Mouse (Mus musculus) ES-Bruce4 (cell line): Measurements from ENCODE around the gene Stra6. TPM values are rescaled to one million over a fixed set of nuclear protein-coding genes. Genes with fewer than 3 reads are reported as not detected.

ENCODE experiments used
- H3K27ac ChIP-seq: 2 replicates; pipeline ENCODE4 v1.5.1; 2012; ENCODE audit warnings: low read length, inconsistent platforms; ENCODE audit not compliant: insufficient read depth
- H3K27me3 ChIP-seq: 2 replicates; pipeline ENCODE4 v1.6.1; 2012; ENCODE audit warnings: mild to moderate bottlenecking, low read length, inconsistent platforms; ENCODE audit not compliant: control insufficient read depth, poor library complexity, insufficient read depth, severe bottlenecking
- H3K36me3 ChIP-seq: 2 replicates; pipeline ENCODE4 v1.6.1; 2012; ENCODE audit warnings: inconsistent platforms, mild to moderate bottlenecking, low read length, moderate library complexity; ENCODE audit not compliant: control insufficient read depth, poor library complexity, insufficient read depth, severe bottlenecking
- H3K4me1 ChIP-seq: one replicate; pipeline ENCODE4 v1.8.1; 2011; ENCODE audit warnings: low read length; ENCODE audit not compliant: control insufficient read depth, insufficient read depth
- H3K4me3 ChIP-seq: 2 replicates; pipeline ENCODE4 v1.5.1; 2011; ENCODE audit warnings: low read depth, mild to moderate bottlenecking, low read length
- H3K9ac ChIP-seq: 2 replicates; pipeline ENCODE4 v1.6.1; 2012; ENCODE audit warnings: low read depth, mild to moderate bottlenecking, inconsistent platforms; ENCODE audit not compliant: poor library complexity, severe bottlenecking
- H3K9me3 ChIP-seq: replicated peaks from 2 replicates; pipeline ENCODE4 v1.6.1; 2012; ENCODE audit warnings: mild to moderate bottlenecking, low read length, inconsistent platforms; ENCODE audit not compliant: control insufficient read depth, poor library complexity, insufficient read depth, severe bottlenecking
- CTCF ChIP-seq: IDR thresholded peaks from one replicate; pipeline ENCODE4 v1.8.1; 2011; ENCODE audit warnings: low read depth, low read length
- EP300 ChIP-seq: IDR thresholded peaks from 2 replicates; pipeline ENCODE4 v1.6.1; 2011; ENCODE audit warnings: low read depth, low read length; ENCODE audit not compliant: insufficient read depth
- POLR2A ChIP-seq: IDR thresholded peaks from one replicate; pipeline ENCODE4 v1.8.1; 2011; ENCODE audit warnings: low read length; ENCODE audit not compliant: insufficient read depth
- polyA plus RNA-seq: library from polyadenylated mRNA; stranded (reverse); fragments of >200 nt; gene quantifications from 2 replicates; pipeline ENCODE4 v1.2.4, GENCODE M21; 2011; ENCODE audit warnings: low read depth; ENCODE audit not compliant: missing spikeins, insufficient read depth, insufficient read length

Stra6 gene
- polyA plus RNA-seq, 1 experiment: 0.36 TPM

- no peaks in the 10 kb centered on the region for H3K27me3 ChIP-seq
- no peak overlapping the region for H3K9ac ChIP-seq
- no peak overlapping the region for H3K4me3 ChIP-seq
- no peak overlapping the region for H3K27ac ChIP-seq
- TF ChIP-seq EP300: no peak
- TF ChIP-seq CTCF: no peak
- no peak for TF ChIP-seq POLR2A
- H3K4me1 ChIP-seq: peaks cover 3% of the 10 kb centered on the region
- H3K9me3 ChIP-seq: no peaks in the 10 kb centered on the region
- no peaks in the 10 kb centered on the region for H3K36me3 ChIP-seq
Measured at GRCm38 (mm10) chr9:58125811-58126210, 62.2 kb downstream of the Stra6 start.

- Histone ChIP-seq H3K4me3 (peak overlapping the region; percentile 45), H3K9me3 (no peaks in the 10 kb centered on the region), H3K27ac (no peak overlapping the region), H3K36me3 (no peaks in the 10 kb centered on the region), H3K9ac (peak overlapping the region; percentile 42), H3K4me1 (peaks cover 3% of the 10 kb centered on the region), H3K27me3 (no peaks in the 10 kb centered on the region)
- TF ChIP-seq CTCF (no peak), POLR2A (no peak), EP300 (no peak)
Measured at GRCm38 (mm10) chr9:58128926-58129413, 65.4 kb downstream of the Stra6 start.

GRCm38 (mm10) chr9:58129508-58129907, 65.9 kb downstream of the Stra6 start:
- Histone ChIP-seq H3K27me3 (no peaks in the 10 kb centered on the region), H3K27ac (no peak overlapping the region), H3K4me1 (peaks cover 3% of the 10 kb centered on the region), H3K9ac (peak overlapping the region; percentile 42), H3K4me3 (peak overlapping the region; percentile 45), H3K36me3 (no peaks in the 10 kb centered on the region), H3K9me3 (no peaks in the 10 kb centered on the region)
- TF ChIP-seq EP300: no peak
- TF ChIP-seq POLR2A: no peak
- no peak for TF ChIP-seq CTCF

GRCm38 (mm10) chr9:58130909-58131308, 67.3 kb downstream of the Stra6 start:
- Histone ChIP-seq H3K4me3 (no peak overlapping the region), H3K9ac (no peak overlapping the region), H3K27me3 (no peaks in the 10 kb centered on the region), H3K4me1 (peaks cover 3% of the 10 kb centered on the region), H3K27ac (no peak overlapping the region), H3K36me3 (no peaks in the 10 kb centered on the region), H3K9me3 (no peaks in the 10 kb centered on the region)
- TF ChIP-seq POLR2A: no peak
- no peak for TF ChIP-seq EP300
- TF ChIP-seq CTCF: no peak

- TF ChIP-seq EP300 (no peak), CTCF (no peak), POLR2A (no peak)
- Histone ChIP-seq H3K9ac (no peak overlapping the region), H3K4me1 (peaks cover 3% of the 10 kb centered on the region), H3K4me3 (no peak overlapping the region), H3K9me3 (no peaks in the 10 kb centered on the region), H3K27me3 (no peaks in the 10 kb centered on the region), H3K36me3 (no peaks in the 10 kb centered on the region), H3K27ac (no peak overlapping the region)
Measured at GRCm38 (mm10) chr9:58131735-58132134, 68.1 kb downstream of the Stra6 start.

- no peak overlapping the region for H3K4me3 ChIP-seq
- no peaks in the 10 kb centered on the region for H3K4me1 ChIP-seq
- H3K9me3 ChIP-seq: no peaks in the 10 kb centered on the region
- H3K27me3 ChIP-seq: no peaks in the 10 kb centered on the region
- TF ChIP-seq CTCF (no peak), EP300 (no peak), POLR2A (no peak)
- H3K9ac ChIP-seq: no peak overlapping the region
- no peaks in the 10 kb centered on the region for H3K36me3 ChIP-seq
- no peak overlapping the region for H3K27ac ChIP-seq
Measured at GRCm38 (mm10) chr9:58133893-58134884, 70.6 kb downstream of the Stra6 start.
